Mouse (Mus musculus): Measurements from ENCODE around the gene Bax. TPM values are rescaled to one million over a fixed set of nuclear protein-coding genes. Genes with fewer than 3 reads are reported as not detected.

Gene Bax
- polyA plus RNA-seq (2014; fragmentation: Nextera tagmentation; extraction: Ambion mirVana) = 91.3 and 146 TPM in 2 replicates

GRCm38 (mm10) chr7:45466283-45467089 lies at the start of gene Bax:
Gene Bax, minus strand, starts transcription at chr7:45466898.
- H3K9me3 ChIP-seq (replicated peaks; ENCODE audit: control insufficient read depth, low read length) = no peaks in the 10 kb centered on the region
- H3K4me3 ChIP-seq (ENCODE audit: low read depth, low read length) = peak within 1 kb of the TSS; percentile 69
- peak within 1 kb of the TSS; percentile 83 for H3K4me2 ChIP-seq
- H3K9ac ChIP-seq (ENCODE audit: low read depth, low read length) = peak within 1 kb of the TSS; percentile 81
- H3K36me3 ChIP-seq (ENCODE audit: control insufficient read depth, insufficient read depth, low read length) = peaks cover 13% of the 10 kb centered on the region; the same call in 1 of the 2 replicates
- H3K27ac ChIP-seq (ENCODE audit: low read depth, low read length) = peak within 1 kb of the TSS; percentile 37
- peaks cover 9% of the 10 kb centered on the region for H3K4me1 ChIP-seq (ENCODE audit: control insufficient read depth, insufficient read depth, low read length)
- under 1% methylated on average over 58 of the region's 58 CpGs for WGBS (ENCODE audit: insufficient replicate concordance)
- ATAC-seq (replicated peaks; ENCODE audit: insufficient number of reproducible peaks, low FRiP score, low TSS enrichment) = peak; percentile 80
- H3K27me3 ChIP-seq (ENCODE audit: control insufficient read depth, insufficient read depth, low read length) = no peaks in the 10 kb centered on the region

- H3K36me3 ChIP-seq (ENCODE audit: control insufficient read depth, insufficient read depth, low read length) = no peaks in the 10 kb centered on the region
- no peaks in the 10 kb centered on the region for H3K27me3 ChIP-seq (ENCODE audit: control insufficient read depth, insufficient read depth, low read length)
- peak overlapping the region; percentile 43; the same call in 1 of the 2 replicates for H3K9ac ChIP-seq (ENCODE audit: low read depth, low read length)
- ATAC-seq (replicated peaks; ENCODE audit: insufficient number of reproducible peaks, low FRiP score, low TSS enrichment) = peak; percentile 73
- H3K4me3 ChIP-seq (ENCODE audit: low read depth, low read length) = no peak overlapping the region
- H3K27ac ChIP-seq (ENCODE audit: low read depth, low read length) = peak overlapping the region; percentile 63
- H3K9me3 ChIP-seq (replicated peaks; ENCODE audit: control insufficient read depth, low read length) = no peaks in the 10 kb centered on the region
- peaks cover 4% of the 10 kb centered on the region; the same call in 1 of the 2 replicates for H3K4me1 ChIP-seq (ENCODE audit: control insufficient read depth, insufficient read depth, low read length)
- 15% methylated on average over 16 of the region's 16 CpGs for WGBS (ENCODE audit: insufficient replicate concordance)
- peak overlapping the region; percentile 52 for H3K4me2 ChIP-seq
Measured at GRCm38 (mm10) chr7:45515436-45515835, 48.7 kb upstream of the Bax start.

- H3K9me3 ChIP-seq (replicated peaks; ENCODE audit: control insufficient read depth, low read length) = no peaks in the 10 kb centered on the region
- H3K27ac ChIP-seq (ENCODE audit: low read depth, low read length) = no peak overlapping the region
- ATAC-seq (replicated peaks; ENCODE audit: insufficient number of reproducible peaks, low FRiP score, low TSS enrichment) = no peak
- no peak overlapping the region for H3K4me3 ChIP-seq (ENCODE audit: low read depth, low read length)
- H3K9ac ChIP-seq (ENCODE audit: low read depth, low read length) = no peak overlapping the region
- peaks cover 7% of the 10 kb centered on the region for H3K4me1 ChIP-seq (ENCODE audit: control insufficient read depth, insufficient read depth, low read length)
- no peaks in the 10 kb centered on the region for H3K36me3 ChIP-seq (ENCODE audit: control insufficient read depth, insufficient read depth, low read length)
- H3K4me2 ChIP-seq = no peak overlapping the region
- H3K27me3 ChIP-seq (ENCODE audit: control insufficient read depth, insufficient read depth, low read length) = no peaks in the 10 kb centered on the region
- WGBS (ENCODE audit: insufficient replicate concordance) = 79% methylated on average over 7 of the region's 7 CpGs
Measured at GRCm38 (mm10) chr7:45514411-45514810, 47.7 kb upstream of the Bax start.

- Histone ChIP-seq H3K9me3 (replicated peaks; ENCODE audit: control insufficient read depth, low read length) (no peaks in the 10 kb centered on the region), H3K4me3 (ENCODE audit: low read depth, low read length) (peak within 1 kb of the TSS; percentile 56), H3K27me3 (ENCODE audit: control insufficient read depth, insufficient read depth, low read length) (no peaks in the 10 kb centered on the region), H3K36me3 (ENCODE audit: control insufficient read depth, insufficient read depth, low read length) (peaks cover 9% of the 10 kb centered on the region; the same call in 1 of the 2 replicates), H3K9ac (ENCODE audit: low read depth, low read length) (peak within 1 kb of the TSS; percentile 75), H3K27ac (ENCODE audit: low read depth, low read length) (peak within 1 kb of the TSS; percentile 89), H3K4me1 (ENCODE audit: control insufficient read depth, insufficient read depth, low read length) (peaks cover 17% of the 10 kb centered on the region), H3K4me2 (peak within 1 kb of the TSS; percentile 87)
- WGBS (ENCODE audit: insufficient replicate concordance) = 1% methylated on average over 44 of the region's 44 CpGs
- peak; percentile 80 for ATAC-seq (replicated peaks; ENCODE audit: insufficient number of reproducible peaks, low FRiP score, low TSS enrichment)
Measured at GRCm38 (mm10) chr7:45509912-45510787, 43.5 kb upstream of the Bax start, which contains the start of gene Nucb1. Gene Nucb1, minus strand, starts transcription at chr7:45510406.

- Histone ChIP-seq H3K9me3 (replicated peaks; ENCODE audit: control insufficient read depth, low read length) (no peaks in the 10 kb centered on the region), H3K4me1 (ENCODE audit: control insufficient read depth, insufficient read depth, low read length) (peaks cover 17% of the 10 kb centered on the region), H3K4me2 (peak overlapping the region; percentile 87), H3K27me3 (ENCODE audit: control insufficient read depth, insufficient read depth, low read length) (no peaks in the 10 kb centered on the region), H3K27ac (ENCODE audit: low read depth, low read length) (peak overlapping the region; percentile 89; the same call in 1 of the 2 replicates), H3K36me3 (ENCODE audit: control insufficient read depth, insufficient read depth, low read length) (peaks cover 11% of the 10 kb centered on the region; the same call in 1 of the 2 replicates), H3K9ac (ENCODE audit: low read depth, low read length) (peak overlapping the region; percentile 75), H3K4me3 (ENCODE audit: low read depth, low read length) (peak overlapping the region; percentile 56)
- ATAC-seq (replicated peaks; ENCODE audit: insufficient number of reproducible peaks, low FRiP score, low TSS enrichment) = no peak; the same call in 1 of the 2 replicates
- WGBS (ENCODE audit: insufficient replicate concordance) = 33% methylated on average over 19 of the region's 19 CpGs
Measured at GRCm38 (mm10) chr7:45509181-45509882, 42.6 kb upstream of the Bax start.

GRCm38 (mm10) chr7:45508561-45508960 lies 41.9 kb upstream of the Bax start:
- no peak overlapping the region for H3K27ac ChIP-seq (ENCODE audit: low read depth, low read length)
- H3K4me2 ChIP-seq = peak overlapping the region; percentile 87
- H3K4me3 ChIP-seq (ENCODE audit: low read depth, low read length) = peak overlapping the region; percentile 56; the same call in 1 of the 2 replicates
- H3K9me3 ChIP-seq (replicated peaks; ENCODE audit: control insufficient read depth, low read length) = no peaks in the 10 kb centered on the region
- peak; percentile 65; the same call in 1 of the 2 replicates for ATAC-seq (replicated peaks; ENCODE audit: insufficient number of reproducible peaks, low FRiP score, low TSS enrichment)
- H3K4me1 ChIP-seq (ENCODE audit: control insufficient read depth, insufficient read depth, low read length) = peaks cover 17% of the 10 kb centered on the region
- peak overlapping the region; percentile 52 for H3K9ac ChIP-seq (ENCODE audit: low read depth, low read length)
- H3K36me3 ChIP-seq (ENCODE audit: control insufficient read depth, insufficient read depth, low read length) = peaks cover 11% of the 10 kb centered on the region; the same call in 1 of the 2 replicates
- no peaks in the 10 kb centered on the region for H3K27me3 ChIP-seq (ENCODE audit: control insufficient read depth, insufficient read depth, low read length)
- 70% methylated on average over 6 of the region's 6 CpGs for WGBS (ENCODE audit: insufficient replicate concordance)

GRCm38 (mm10) chr7:45507583-45507982 lies 40.9 kb upstream of the Bax start:
- ATAC-seq (replicated peaks; ENCODE audit: insufficient number of reproducible peaks, low FRiP score, low TSS enrichment) = no peak
- H3K27me3 ChIP-seq (ENCODE audit: control insufficient read depth, insufficient read depth, low read length) = no peaks in the 10 kb centered on the region
- WGBS (ENCODE audit: insufficient replicate concordance) = 84% methylated on average over 6 of the region's 6 CpGs
- no peak overlapping the region for H3K27ac ChIP-seq (ENCODE audit: low read depth, low read length)
- H3K4me3 ChIP-seq (ENCODE audit: low read depth, low read length) = no peak overlapping the region
- H3K4me1 ChIP-seq (ENCODE audit: control insufficient read depth, insufficient read depth, low read length) = peaks cover 17% of the 10 kb centered on the region
- no peak overlapping the region for H3K4me2 ChIP-seq
- H3K9me3 ChIP-seq (replicated peaks; ENCODE audit: control insufficient read depth, low read length) = no peaks in the 10 kb centered on the region
- H3K36me3 ChIP-seq (ENCODE audit: control insufficient read depth, insufficient read depth, low read length) = peaks cover 11% of the 10 kb centered on the region; the same call in 1 of the 2 replicates
- H3K9ac ChIP-seq (ENCODE audit: low read depth, low read length) = no peak overlapping the region

GRCm38 (mm10) chr7:45498427-45498826 lies 31.7 kb upstream of the Bax start:
- H3K4me2 ChIP-seq = no peak overlapping the region
- H3K4me3 ChIP-seq (ENCODE audit: low read depth, low read length) = no peak overlapping the region
- H3K27ac ChIP-seq (ENCODE audit: low read depth, low read length) = no peak overlapping the region
- no peak overlapping the region for H3K9ac ChIP-seq (ENCODE audit: low read depth, low read length)
- 94% methylated on average over 6 of the region's 6 CpGs for WGBS (ENCODE audit: insufficient replicate concordance)
- H3K36me3 ChIP-seq (ENCODE audit: control insufficient read depth, insufficient read depth, low read length) = peaks cover 38% of the 10 kb centered on the region
- no peaks in the 10 kb centered on the region for H3K27me3 ChIP-seq (ENCODE audit: control insufficient read depth, insufficient read depth, low read length)
- peaks cover 3% of the 10 kb centered on the region; the same call in 1 of the 2 replicates for H3K4me1 ChIP-seq (ENCODE audit: control insufficient read depth, insufficient read depth, low read length)
- no peaks in the 10 kb centered on the region for H3K9me3 ChIP-seq (replicated peaks; ENCODE audit: control insufficient read depth, low read length)
- ATAC-seq (replicated peaks; ENCODE audit: insufficient number of reproducible peaks, low FRiP score, low TSS enrichment) = no peak

Data from heart, embryonic 11.5 days (tissue).